Mouse (Mus musculus) cerebellum, postnatal 25 days (tissue): Measurements from ENCODE around the gene Snx9.

Experiments used
- DNase-seq, 2 experiments: peaks; one replicate each; pipeline ENCODE4 v3.0.0; 2021; ENCODE audit warnings: mixed read lengths in 2 of 2

Gene Snx9

GRCm38 (mm10) chr17:5807847-5808386 lies 33.2 kb upstream of the Snx9 start:
- no peak for DNase-seq

GRCm38 (mm10) chr17:5813863-5814640 lies 27.1 kb upstream of the Snx9 start:
- DNase-seq: no peak

DNA sequence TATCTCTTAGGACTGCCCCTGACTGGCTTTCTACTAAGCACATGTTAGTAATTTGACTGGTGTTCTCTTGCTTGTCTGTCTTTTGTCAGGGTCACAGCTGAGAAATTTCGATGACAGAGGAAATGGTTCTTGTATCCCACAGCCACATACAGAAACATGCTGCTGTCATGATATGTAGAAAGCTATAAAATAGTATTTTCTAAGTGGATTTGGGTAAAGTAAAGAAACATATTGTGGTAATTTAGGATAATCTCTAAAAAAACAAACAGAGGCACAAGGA lies 26.5 kb upstream of the Snx9 start:
- no peak for DNase-seq

DNA sequence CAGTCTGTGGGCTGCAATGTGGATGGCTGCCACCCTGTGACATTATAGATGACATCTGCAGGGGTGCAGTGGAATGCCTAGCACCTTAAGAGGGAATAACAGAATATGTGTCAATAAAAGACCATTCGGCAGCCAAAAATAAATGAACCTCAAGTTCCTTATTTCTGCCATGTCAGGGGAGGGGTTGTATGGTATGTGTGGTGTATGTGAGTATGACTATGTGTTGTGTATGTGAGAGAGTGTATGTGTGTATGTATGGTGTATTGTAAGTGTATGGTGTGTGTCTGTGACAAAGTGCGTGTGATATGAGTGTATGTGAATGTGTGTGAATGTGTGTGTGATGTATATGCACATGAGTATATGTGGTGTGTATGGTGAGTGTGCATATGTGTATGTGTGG lies 23.3 kb upstream of the Snx9 start:
- no peak for DNase-seq

GRCm38 (mm10) chr17:5819105-5819504 lies 22.0 kb upstream of the Snx9 start:
- no peak for DNase-seq

DNA sequence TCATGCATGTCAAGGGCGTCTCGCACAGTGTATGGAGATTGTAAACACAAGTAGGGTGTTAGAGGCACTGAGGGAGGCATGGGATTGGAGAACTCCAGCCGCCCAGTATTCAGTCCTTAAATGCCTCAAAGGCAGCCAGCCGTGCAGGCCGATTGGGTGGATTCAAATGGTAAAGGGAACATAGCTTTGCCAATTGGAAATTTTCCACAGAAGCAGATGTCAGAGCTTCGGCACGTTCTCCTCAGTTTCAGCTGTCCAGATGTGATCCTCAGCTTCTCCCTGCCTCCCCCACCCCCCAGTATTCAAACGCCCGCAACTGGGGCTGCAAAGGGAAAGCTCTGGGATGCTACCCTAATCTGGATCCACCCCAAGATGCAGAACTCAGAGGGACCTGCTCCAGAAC lies 21.3 kb upstream of the Snx9 start:
- no peak for DNase-seq

GRCm38 (mm10) chr17:5822541-5822940 lies 18.6 kb upstream of the Snx9 start:
- no peak for DNase-seq

DNA sequence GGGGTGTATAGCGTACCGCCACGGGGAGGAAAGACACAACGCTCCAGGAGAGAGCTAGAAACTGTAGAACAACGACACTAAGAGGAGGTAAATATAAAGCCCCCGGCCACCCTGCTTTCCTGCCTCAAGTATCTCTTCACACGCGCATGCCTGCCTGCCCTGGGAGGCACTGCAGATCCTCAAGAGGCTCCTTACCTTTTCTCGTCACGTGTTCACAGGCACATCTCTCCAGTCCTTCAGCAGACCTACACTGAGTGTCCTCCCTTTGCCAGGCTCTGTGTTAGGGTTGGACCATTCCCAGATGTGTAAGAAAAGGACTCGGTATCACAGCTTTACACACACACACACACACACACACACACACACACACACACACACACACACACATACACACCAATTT lies 18.1 kb upstream of the Snx9 start:
- DNase-seq: no peak

DNA sequence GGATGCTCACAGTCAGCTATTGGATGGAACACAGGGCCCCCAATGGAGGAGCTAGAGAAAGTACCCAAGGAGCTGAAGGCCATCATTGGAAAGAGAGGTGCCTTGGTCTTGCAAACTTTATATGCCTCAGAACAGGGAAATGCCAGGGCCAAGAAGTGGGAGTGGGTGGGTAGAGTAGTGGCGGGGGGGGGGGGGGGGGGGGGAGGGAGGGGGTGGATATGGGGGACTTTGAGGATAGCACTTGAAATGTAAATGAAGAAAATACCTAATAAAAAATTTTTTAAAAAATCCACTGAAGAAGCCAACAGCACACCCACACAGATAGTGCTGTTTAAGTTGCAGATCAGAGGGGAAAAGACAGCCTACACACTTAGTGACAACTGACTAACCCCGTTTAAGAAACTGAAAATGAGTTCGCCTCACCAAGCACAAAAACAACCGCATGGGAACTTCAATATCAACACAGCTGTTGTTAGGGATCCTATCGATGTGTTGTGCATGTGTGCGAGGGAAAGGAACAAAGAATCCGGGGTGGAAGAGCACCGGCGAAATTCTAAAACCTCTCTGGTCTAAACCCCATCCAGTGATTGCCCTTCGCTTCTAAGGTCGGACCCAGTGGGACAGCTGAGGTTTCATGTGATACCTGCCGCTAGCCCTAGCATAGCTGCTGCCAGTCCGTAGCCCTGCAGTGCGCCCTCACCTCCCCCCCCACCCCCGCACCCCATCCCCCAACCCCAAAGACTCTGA lies 13.1 kb upstream of the Snx9 start:
- no peak for DNase-seq

DNA sequence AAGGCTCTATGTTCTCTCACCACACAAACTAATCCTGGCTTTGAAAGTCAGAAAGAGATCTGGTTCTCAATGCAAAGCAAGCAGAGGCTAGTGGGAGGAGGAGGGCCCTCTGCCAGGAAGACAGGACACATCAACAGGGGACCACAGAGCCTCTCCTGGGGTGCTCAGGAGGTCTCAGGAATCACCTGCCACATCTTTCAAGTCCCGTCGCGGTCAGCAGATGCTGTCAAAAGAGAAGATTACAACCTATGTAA lies 12.6 kb upstream of the Snx9 start:
- DNase-seq: no peak

- DNase-seq: no peak
Measured at GRCm38 (mm10) chr17:5828944-5829343, 12.2 kb upstream of the Snx9 start.

DNA sequence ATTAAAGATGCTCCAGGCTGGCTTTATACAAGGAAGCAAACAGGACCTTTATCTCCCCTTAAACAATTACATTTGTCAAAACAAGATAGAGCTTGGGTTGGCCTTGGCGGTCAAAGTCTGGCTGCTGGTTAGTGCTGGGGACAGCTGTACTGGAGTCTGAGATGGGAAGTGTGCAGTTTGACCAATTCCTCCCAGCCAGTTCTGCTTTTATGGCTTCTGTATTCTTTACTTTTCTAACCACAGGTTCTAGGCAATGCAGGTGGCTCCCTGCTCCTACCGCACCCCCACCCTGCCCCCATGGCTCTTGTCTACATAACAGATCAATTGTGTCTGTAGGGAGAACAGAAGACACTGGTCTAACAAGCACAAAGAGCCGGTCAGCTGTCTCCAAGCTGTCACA lies 11.2 kb upstream of the Snx9 start:
- DNase-seq: no peak

DNA sequence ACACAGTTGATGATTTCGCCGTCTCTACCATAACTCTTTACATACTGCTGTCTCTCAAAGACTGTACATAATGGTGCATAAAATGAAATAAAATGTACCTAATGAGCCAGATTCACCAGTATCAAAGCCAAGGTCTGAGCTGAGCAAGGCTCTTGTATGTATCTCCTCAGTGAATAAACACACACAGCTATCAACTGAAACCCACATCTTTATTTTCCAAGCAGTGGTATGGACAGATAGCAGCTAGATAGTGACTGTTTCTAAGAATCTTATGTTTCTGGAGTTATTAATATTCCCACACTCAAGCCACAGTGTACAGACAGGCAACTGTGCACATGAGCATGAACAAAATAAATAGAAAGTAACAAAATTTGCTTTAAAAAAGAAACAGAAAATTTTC lies 10.7 kb upstream of the Snx9 start:
- DNase-seq: no peak

- no peak for DNase-seq
Measured at GRCm38 (mm10) chr17:5830832-5831231, 10.3 kb upstream of the Snx9 start.

DNA sequence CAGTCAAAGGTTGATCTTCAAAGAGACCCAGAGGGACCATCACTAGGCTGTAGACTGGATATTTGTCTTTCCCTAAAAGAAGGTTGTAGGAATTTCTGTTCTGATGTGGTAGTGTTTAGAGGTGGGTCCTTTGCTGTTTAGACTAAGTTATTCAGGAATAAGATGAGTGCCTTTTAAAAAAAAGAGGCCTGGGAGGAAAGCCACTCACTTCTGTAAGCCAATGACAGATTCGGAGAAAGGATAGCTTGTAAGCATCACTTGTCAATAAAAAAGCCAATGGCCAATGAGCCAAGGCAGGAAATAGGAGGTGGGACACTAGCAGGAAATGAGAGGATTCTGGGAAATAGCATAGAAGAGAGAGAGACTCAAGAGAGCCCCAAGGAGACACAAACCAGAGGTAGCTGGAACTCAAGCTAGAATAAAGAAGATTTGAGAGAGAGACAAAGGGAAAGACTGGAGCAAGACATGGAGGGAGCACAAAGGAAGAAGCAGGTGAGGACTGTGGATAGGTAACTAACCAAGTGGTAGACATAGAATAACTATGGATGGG lies 9.8 kb upstream of the Snx9 start:
- DNase-seq: no peak

DNA sequence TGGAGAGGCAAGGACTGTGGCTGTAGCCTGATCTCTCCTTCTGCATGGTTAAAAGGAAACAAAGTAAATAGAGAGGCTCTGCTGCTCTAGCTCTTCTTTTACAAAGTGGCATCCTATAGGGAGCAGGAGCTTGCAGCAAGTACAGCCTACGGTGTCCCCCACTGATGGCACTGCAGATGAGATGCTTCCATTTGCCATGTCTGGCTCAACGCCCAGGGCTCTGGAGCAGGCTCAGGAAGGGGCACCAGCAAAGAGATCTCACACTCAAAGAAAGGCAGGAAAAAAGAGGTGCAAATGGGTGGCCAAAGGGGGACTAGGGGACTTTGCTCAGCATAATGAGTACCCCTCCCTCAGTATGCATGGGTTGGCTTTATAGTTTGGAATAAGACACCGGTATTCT lies 7.0 kb upstream of the Snx9 start:
- DNase-seq: peak; percentile 34 to 65

DNA sequence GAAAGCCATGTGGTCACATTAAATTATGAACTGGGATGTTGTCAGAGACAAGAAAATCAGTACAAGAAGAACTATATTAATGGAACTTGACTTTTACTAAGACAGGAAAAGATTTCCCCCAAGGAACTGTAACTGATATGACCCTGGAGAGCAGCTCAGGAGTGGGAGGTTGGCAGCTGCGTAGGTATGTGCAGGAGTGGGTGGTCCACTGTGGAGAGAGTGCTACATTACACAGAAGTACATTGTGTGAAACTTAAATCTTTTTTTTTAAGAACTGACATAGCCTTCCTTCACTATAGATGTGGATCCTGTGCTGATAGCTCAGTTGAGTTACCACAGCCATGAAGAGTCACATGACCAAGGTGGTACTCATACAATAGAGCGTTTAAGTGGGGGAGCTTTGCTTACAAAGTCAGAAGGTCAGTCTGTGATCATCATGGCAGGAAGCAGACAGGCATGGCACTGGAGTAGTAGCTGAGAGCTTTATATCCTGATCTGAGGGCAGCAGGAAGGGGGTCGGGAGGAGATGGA lies 6.3 kb upstream of the Snx9 start:
- no peak for DNase-seq

GRCm38 (mm10) chr17:5839549-5840240 lies 1.4 kb upstream of the Snx9 start:
- no peak for DNase-seq

DNA sequence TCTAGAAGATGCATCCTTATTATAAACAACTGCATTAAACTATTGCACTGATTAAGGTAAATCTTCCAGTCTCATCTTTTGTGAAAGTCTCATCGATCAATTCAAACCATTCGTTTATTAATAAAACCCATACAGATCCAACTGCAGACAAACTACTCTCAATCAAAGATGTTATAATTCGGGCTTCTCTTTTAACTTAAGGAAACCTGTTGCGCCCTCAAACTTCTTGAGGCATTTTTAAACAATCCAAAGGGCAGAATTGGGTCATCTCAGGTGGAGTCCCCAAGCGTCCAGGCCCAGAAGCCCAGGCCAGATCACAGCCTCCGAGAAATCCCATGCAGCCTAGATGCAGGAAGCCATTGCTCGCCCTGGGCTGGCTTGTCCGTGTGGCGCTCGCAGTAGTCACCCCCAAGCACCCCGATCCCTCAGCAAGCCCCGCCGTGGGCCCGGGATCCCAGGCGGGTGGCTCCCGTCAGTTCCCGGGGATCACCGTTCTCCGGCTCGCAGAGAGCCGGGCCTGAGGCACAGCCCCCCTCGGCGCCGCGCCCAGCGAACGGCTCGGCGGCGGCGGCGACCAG lies 490 bp upstream of the Snx9 start:
- DNase-seq: peak in 1 of 2 experiments; percentile 76

- no peak for DNase-seq
Measured at GRCm38 (mm10) chr17:5841943-5842273, 779 bp downstream of the Snx9 start.

DNA sequence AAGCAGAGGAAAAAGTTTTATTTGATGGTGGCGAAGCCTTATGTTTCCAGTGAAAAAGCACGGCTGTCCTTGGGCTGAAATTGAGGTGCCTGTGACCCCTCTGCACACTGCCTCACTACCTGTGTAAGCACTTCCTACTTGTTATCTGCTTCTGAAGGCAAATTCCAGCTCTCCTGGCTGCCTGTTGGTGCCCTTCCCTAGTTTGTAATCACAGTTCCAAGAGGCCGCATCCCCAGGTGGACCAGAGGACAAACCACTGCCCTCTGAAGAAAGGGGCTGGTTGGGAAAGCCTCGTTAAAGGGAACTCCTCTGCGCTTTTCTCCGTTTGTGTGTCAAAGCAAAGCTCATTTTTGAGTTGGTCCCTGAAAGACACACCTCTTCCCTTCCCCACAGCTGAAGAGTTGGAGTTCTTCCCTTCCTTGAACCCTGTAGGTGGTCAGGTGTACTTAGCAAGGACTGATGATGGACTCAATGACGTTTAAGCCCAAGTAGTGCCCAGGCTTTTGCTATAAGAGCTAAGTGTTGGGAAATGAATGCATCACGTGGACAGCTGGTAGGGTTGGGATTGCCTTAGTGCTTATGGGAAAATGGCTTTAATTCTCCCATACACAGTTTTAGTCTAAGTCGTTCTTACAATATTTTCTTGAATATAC lies 2.0 kb downstream of the Snx9 start:
- DNase-seq: no peak

DNA sequence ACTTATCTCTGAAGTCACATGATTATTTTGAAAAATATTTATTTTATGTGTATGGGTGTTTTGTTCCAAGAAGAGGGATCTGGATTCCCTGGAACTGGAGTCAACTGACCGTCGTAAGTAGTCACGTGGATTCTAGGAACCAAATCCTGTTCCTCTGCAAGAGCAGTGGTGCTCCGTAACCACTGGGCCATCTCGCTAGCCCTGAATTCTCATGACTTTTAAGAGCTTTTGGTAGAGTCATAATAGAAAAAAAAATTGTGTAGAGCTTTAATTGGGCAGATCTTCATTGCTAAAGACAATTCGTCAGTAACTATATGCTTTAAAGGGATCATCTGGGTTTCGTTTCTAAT lies 2.5 kb downstream of the Snx9 start:
- no peak for DNase-seq

DNA sequence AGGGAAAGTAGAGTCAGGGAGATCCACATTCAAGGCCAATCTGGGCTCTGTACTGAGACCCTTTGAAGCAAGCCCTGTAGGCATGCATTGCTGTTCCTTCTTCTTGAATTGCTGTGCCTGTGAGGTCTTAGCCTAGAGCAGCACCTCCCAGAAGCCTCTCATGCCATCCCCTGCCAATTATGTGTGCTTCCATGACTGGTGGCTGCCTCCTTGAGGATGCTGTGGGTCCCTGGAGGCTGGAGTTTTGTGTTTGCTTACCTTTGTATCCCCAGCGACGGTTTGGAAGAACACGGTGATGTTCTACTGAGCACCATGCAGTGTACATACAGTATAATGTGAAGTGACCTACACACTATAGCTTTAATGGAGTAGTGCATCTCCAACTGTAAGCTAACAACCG lies 4.2 kb downstream of the Snx9 start:
- no peak for DNase-seq
